Mouse (Mus musculus) layer of hippocampus, adult 2 months (tissue): Measurements from ENCODE around the gene Hspb7. TPM values are rescaled to one million over a fixed set of nuclear protein-coding genes. Genes with fewer than 3 reads are reported as not detected.
A peak's percentile ranks its signal among the peaks of the same experiment; 100 is the strongest.

Experiments used
- DNase-seq, 2 experiments: peaks; one replicate each; pipeline ENCODE4 v3.0.0; 2022; ENCODE audit warnings: low spot score in 2 of 2
- H3K27ac ChIP-seq: fragments of 200-600 bp; 2 replicates; pipeline ENCODE4 v1.8.1; 2022
- H3K4me3 ChIP-seq: fragments of 200-600 bp; 2 replicates; pipeline ENCODE4 v1.8.1; 2022; ENCODE audit warnings: mild to moderate bottlenecking
- CTCF ChIP-seq: fragments of 200-600 bp; conservative IDR thresholded peaks from 2 replicates; pipeline ENCODE4 v1.8.1; 2022; ENCODE audit warnings: antibody characterized with exemption, mild to moderate bottlenecking, moderate library complexity
- total RNA-seq, 2 experiments: library from RNA; stranded (reverse); gene quantifications; 2 replicates each; pipeline ENCODE4 v1.2.3; 2021

Hspb7 gene
- total RNA-seq, 2 experiments from 2014 or later = 0.12 TPM; not detected in 1

DNA sequence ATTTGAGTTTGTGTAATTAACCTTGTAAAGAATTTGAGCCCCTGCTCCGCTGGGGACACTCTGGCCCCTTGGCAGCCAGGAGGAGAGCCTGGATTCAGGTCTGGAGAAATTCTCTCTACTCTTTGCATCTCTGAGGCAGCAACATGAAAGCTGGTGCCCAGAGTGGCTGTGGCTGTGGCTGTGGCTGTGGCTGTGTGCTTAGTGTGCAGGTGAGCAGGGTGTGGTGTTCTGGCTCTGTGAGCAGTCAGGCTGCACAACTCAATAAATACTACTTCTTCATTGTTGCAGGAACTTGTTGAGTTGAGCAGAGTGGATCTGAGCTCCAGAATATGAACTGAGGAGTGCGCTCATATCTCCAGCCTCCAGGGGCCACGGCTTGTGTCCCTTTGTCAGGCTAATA lies 38.3 kb downstream of the Hspb7 start:
- no peak for TF ChIP-seq CTCF
- DNase-seq = no peak
- Histone ChIP-seq H3K27ac (no peak overlapping the region), H3K4me3 (no peak overlapping the region)

DNA sequence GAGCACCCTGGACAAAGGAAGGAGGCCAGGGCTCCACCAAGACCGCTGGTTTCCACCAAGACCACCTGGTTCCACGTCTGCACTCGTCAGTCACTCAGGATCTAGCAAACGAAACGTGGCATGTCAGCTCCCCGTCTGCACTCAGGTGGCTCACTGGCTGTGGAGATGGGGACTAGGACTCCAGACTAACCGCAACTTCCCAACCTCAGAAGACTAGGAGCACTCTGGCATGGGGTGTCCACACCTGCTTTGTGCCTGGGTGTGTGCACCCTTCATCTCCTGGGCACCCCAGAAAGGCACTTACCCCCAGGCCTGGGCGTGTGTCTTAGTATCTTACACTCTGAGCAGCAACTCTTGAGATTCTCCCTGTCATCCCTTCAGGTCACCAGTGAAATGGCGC lies 39.2 kb downstream of the Hspb7 start:
- H3K4me3 ChIP-seq = no peak overlapping the region
- TF ChIP-seq CTCF = no peak

DNA sequence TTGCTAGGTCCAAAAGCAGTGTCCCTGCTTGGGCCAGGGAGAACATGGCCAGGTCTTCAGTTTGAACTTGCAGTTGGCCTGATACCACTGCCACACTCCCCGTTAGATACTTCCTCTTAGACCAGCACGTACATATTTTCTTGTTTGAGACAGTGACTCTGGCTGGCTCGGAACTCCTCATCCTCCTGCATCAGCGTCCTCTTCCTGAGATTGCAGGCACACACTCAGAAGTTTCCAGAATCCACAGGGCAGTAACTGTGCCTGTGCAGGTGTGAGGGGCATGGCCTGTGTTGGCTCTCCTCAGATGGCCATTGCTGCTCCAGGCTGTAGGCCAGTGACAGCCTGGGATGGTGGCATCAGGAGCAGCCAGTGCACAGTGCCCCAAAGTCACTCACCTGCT lies 39.9 kb downstream of the Hspb7 start:
- peak overlapping the region; percentile 32; the same call in 1 of the 2 replicates for H3K27ac ChIP-seq
- no peak for TF ChIP-seq CTCF
- no peak for DNase-seq
- H3K4me3 ChIP-seq = no peak overlapping the region

More for the DNA sequence above, 39.2 kb downstream of the Hspb7 start:
- no peak overlapping the region for H3K27ac ChIP-seq
- DNase-seq = no peak

GRCm38 (mm10) chr4:141461088-141461487 lies 40.5 kb downstream of the Hspb7 start:
- DNase-seq = no peak

GRCm38 (mm10) chr4:141461576-141461975 lies 41.0 kb downstream of the Hspb7 start:
- no peak for TF ChIP-seq CTCF
- peak overlapping the region; percentile 21; the same call in 1 of the 2 replicates for H3K27ac ChIP-seq
- no peak overlapping the region for H3K4me3 ChIP-seq
- no peak for DNase-seq

More at GRCm38 (mm10) chr4:141461088-141461487, 40.5 kb downstream of the Hspb7 start:
- Histone ChIP-seq H3K4me3 (no peak overlapping the region), H3K27ac (0 out of 2 replicates have a peak overlapping the region, but pooled peaks have one; percentile 21)
- TF ChIP-seq CTCF = no peak

GRCm38 (mm10) chr4:141463472-141463871 lies 42.9 kb downstream of the Hspb7 start:
- no peak for DNase-seq
- TF ChIP-seq CTCF = no peak
- Histone ChIP-seq H3K4me3 (no peak overlapping the region), H3K27ac (peak overlapping the region; percentile 62)

- Histone ChIP-seq H3K4me3 (no peak overlapping the region), H3K27ac (peak overlapping the region; percentile 48; the same call in 1 of the 2 replicates)
- DNase-seq = no peak
- no peak; the same call in 1 of the 2 replicates for TF ChIP-seq CTCF
Observed at GRCm38 (mm10) chr4:141464722-141465121, 44.1 kb downstream of the Hspb7 start.

DNA sequence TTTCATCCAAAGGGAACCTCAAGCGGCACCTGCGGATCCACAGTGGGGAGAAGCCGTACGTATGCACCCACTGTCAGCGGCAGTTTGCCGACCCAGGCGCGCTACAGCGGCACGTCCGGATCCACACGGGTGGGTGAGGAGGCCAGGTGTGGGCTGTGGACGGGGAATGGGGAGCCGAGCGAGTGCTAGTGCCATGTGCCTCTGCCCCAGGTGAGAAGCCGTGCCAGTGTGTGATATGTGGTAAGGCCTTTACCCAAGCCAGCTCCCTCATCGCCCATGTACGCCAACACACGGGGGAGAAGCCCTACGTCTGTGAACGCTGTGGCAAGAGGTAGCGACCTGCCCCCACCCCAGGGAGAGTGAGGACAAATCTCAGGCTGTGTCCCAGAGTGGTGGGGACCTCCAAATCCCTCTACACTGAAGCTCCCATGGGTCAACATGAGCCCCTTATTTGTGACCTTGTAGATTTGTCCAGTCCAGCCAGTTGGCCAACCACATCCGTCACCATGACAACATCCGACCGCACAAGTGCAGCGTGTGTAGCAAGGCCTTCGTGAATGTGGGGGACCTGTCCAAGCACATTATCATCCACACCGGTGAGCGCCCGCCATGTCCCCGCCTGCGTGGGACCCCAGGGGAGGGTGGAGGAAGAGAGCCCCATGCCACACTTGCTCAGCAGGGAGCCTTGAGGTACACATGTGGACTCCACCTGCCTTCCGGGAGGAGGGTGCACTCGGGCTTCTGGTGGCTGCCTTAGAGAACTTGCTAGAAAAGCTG lies 45.1 kb downstream of the Hspb7 start:
- DNase-seq = no peak
- Histone ChIP-seq H3K4me3 (no peak overlapping the region), H3K27ac (no peak overlapping the region)
- TF ChIP-seq CTCF = no peak

DNA sequence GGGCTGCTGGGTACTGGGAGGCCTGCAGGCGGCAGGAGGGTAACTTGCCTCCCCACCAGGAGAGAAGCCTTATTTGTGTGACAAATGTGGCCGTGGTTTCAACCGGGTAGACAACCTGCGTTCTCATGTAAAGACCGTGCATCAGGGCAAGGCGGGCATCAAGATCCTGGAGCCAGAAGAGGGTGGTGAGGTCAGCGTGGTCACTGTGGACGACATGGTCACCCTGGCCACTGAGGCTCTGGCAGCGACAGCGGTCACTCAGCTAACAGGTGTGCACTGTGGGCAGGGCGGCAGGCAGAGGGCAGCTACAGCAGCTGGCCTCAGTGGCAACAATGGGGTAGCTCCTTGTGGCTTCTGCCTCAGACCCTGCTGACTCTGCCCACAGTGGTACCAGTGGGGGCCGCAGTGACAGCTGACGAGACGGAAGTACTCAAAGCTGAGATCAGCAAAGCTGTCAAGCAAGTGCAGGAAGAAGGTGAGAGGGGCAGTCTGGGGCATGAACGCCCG lies 45.8 kb downstream of the Hspb7 start:
- H3K27ac ChIP-seq = no peak overlapping the region
- no peak for DNase-seq
- TF ChIP-seq CTCF = no peak
- H3K4me3 ChIP-seq = no peak overlapping the region

GRCm38 (mm10) chr4:141466844-141467580 lies 46.4 kb downstream of the Hspb7 start:
- TF ChIP-seq CTCF = peak; percentile 59
- H3K27ac ChIP-seq = peak overlapping the region; percentile 14; the same call in 1 of the 2 replicates
- no peak for DNase-seq

GRCm38 (mm10) chr4:141467581-141467927 lies 47.0 kb downstream of the Hspb7 start:
- Histone ChIP-seq H3K27ac (peak overlapping the region; percentile 14; the same call in 1 of the 2 replicates), H3K4me3 (no peak overlapping the region)
- TF ChIP-seq CTCF = no peak
- DNase-seq = no peak

More at GRCm38 (mm10) chr4:141466844-141467580, 46.4 kb downstream of the Hspb7 start:
- H3K4me3 ChIP-seq = no peak overlapping the region

- Histone ChIP-seq H3K4me3 (no peak overlapping the region), H3K27ac (peak overlapping the region; percentile 79)
- TF ChIP-seq CTCF = no peak
- DNase-seq = no peak
Observed at GRCm38 (mm10) chr4:141468576-141468975, 48.0 kb downstream of the Hspb7 start.

GRCm38 (mm10) chr4:141469343-141469742 lies 48.8 kb downstream of the Hspb7 start:
- TF ChIP-seq CTCF = no peak
- DNase-seq = no peak
- Histone ChIP-seq H3K27ac (peak overlapping the region; percentile 79), H3K4me3 (no peak overlapping the region)
